Mouse (Mus musculus) lung, postnatal 36 days (tissue): ENCODE measurements at regions not wholly inside any gene's neighbourhood (a gene's known extent, or its start where the extent isn't known, plus 50 kb on each side); places are given as distances from the start of the nearest gene placed in this dataset.
A peak's percentile ranks its signal among the peaks of the same experiment; 100 is the strongest.

ENCODE experiments used
- DNase-seq: peaks from one replicate; pipeline ENCODE4 v3.0.0; 2022; ENCODE audit warnings: mixed read lengths

DNA sequence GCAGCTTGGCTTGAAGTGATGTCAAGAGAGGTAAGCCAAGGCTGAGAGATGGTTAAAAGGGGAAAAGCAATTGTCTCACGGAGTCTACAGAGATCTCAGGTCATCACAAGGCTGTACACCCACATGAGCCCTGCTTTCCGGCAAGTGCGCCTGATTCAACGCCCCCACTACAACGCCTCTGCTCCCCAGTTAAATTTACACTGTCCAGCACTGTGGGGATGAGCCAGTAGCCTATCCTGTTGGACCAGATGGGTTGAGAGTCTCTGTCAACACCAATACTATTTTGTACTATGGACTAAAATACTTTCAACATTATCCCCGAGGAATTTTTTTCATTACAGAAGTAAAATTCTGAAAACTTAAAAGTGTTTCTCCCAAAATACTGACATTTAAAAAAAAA is 331.8 kb upstream of the G2e3 start:
- DNase-seq, result no peak

DNA sequence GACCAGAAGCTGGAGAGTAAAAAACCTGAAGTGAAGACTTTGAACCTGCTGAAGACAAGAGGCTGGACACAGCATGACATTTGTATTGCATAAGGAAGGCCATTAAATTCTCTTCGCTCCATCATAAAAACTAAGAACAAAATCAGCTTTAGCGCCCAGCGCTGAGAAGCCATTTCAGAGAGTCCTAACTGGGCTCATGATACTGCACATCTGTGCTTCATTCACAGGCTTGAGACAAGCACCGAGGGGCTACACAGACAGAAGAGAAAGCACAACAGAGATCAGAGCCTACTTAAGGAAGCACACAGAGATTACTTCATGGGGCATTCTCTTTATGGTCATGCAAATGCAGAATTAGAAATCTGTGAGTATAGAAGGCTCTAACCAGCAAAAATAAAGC is 338.2 kb upstream of the G2e3 start:
- DNase-seq, result no peak

DNA sequence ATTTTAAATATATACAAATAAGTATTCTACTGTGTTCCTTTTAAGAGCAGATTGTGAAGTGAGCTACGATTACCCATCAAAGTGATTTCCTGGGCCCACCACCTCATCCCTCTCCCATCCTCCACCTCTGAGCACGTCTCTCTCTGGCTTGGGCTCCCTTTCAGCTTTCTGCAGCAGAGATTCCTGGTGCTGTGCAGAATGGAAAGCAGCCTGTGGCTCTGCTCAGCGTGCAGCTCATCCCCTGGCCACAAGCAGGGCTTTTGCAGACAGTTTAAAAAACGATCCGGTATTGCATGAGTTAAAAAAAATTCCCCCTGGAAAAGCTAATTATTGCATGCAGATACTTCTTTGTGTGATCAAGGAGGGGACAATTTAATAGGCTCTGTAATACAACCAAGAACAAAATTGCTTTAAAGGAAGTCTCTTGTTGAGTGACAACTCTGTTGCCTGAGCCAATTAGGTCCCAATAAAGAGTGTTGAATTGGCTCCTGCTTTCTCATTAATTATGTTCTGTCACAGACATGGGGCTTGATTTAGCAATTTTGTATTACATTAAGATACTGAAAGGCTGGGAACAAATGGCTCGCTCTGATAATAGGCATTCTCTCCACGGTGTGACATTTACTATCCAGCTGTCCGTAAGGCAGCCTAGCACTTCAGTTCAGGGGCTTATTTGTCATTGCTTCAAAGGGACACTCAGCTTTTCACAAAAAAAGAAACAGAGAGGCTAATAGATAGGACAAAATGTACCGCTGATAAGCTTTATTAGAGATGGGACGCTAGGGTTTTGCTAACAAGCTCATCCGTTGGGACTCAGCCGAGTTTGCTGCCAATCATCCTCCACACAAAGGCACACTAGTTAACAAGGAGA is 345.9 kb upstream of the G2e3 start:
- peak; percentile 3 for DNase-seq

GRCm38 (mm10) chr12:51001096-51001495 is 346.8 kb upstream of the G2e3 start:
- DNase-seq, result peak; percentile 17

DNA sequence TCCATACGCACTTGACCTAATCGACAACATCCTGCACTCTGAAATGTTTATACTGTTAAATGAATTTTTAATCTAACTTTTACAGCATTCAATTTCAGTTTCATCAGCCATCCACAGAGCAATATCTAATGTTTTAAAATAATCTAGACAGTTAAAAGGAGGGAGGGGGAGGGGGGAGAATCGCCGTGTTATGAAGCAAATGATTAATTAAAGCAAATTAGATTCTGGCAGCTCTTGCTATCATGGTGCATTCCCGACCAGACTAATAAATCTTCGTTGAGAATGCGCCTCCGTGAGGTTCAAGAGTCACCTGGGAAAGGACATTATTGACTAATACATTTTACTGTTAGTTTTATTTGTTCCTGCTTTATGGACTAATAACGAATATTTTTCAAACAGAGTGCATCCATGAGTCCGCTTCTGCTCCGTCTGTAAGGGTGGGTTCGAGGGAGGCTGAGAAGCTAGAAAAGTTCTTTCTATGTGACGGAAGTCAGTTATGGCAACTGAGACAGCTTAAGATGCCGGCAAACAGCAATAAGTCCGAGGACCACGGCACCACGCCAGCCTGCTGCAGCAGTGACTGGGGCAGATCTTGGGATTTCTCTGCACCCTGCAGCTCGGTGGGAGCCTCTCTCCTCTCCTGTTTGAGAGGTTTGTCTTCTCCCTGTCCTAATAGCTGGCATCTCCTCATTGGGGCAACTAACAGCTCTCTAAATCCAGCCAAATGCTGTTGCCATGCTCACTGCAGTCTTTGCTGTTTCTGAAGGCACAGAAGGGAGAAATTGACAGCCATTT is 347.4 kb upstream of the G2e3 start:
- no peak for DNase-seq

GRCm38 (mm10) chr12:50999295-51000237 is 348.3 kb upstream of the G2e3 start:
- peak; percentile 69 for DNase-seq

DNA sequence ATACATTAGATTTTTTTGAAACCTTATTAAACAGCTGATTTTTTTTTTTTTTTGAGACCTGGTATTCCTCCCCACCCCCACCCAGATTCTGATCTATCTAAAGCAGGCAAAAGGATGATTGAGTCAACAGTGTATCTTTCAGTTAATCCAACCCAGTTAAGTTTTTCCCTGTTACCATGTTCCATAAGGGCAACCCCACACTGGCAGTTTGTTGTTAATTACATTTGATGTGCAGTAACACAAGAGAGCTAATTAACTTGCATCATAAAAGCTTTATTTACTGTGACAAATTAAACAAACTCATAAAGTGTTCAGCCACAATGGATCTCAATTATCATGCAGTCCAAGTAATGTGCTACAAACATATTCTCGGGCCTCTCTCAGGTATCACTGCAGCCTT is 346.8 kb upstream of the Prkd1 start:
- DNase-seq, result no peak

- DNase-seq, result no peak
Observed at GRCm38 (mm10) chr12:50989561-50990325, 340.8 kb upstream of the Prkd1 start.

DNA sequence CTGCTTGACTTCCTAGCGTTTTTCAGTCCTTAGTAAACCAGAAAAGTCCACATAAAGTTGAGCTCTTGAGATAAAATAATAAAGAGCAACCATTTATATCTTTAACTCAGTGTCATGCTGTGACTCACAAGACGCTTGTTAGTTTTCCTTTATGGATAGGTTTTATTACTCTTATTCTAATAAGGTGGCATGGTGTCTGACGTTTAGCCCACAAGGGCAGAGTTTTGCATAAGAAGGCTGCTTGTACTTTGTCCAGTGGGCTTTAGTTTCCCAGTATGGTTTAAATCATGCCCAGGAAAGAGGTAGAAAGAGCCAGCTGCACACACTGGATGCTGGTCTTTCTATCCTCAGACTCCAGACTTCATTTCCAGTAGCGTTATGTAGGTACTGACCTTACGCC is 332.4 kb upstream of the Prkd1 start:
- DNase-seq, result no peak

DNA sequence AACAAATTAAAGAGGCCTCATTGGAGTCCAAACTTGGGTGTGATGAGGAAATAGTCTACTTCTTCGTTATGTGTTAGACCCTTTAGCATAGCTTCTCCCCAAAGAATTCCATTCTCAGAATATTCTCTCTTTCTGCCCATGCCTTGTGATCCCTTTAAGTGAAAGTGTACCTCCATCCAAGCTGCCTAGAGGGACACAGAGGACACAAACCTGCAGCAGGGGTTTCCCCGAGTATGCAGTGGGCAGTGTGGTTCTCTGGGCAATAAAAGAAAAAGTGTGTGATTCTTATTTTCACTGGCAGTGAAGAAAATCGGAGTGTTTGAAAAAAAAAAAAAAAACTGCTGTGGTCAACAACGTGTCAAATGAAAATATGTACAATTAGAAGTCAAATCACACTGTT is 331.9 kb upstream of the Prkd1 start:
- no peak for DNase-seq

GRCm38 (mm10) chr12:50970759-50971122 is 321.8 kb upstream of the Prkd1 start:
- DNase-seq, result no peak

DNA sequence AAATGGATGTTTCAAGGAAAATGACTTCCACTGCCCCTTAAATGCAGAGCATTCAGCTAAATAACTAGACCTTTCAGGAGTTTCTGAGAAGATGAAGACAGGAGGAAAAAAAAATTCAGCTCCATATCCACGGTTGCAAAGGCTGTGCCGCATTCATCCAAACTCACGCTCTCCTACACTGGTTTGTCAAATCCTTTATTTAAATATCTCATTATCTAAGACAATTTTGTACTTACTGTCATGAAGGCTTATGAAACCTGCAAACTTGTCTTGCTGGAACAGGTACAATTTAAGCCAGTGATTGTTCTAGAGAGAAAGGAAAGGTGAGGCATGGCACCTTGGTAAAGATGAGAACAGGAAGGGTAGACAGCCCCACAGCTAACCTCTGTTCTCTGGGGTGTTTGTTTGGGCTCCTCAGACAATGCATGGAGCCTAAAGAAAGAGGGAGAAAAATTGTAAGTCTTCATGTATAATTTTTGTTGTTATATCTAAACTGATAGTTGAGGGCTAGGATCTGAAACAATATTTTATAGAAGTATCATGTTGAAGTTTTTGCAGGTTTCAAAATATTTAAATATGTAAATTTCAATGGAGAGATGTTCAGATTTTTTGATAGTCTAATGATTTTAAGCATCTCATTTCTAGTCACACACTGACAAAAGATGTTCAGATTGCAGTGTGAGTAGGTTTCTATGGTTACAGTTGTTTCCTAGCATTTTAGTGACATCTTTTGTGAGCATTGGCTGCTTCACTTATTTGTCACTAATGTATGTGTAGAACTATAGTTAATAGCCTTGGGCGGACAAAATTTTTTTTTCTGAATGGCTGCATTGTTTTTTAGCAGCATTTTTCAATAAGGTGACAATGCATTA is 321.2 kb upstream of the Prkd1 start:
- DNase-seq, result no peak

- DNase-seq, result no peak
Observed at GRCm38 (mm10) chr12:50969402-50969801, 320.5 kb upstream of the Prkd1 start.

- no peak for DNase-seq
Observed at GRCm38 (mm10) chr12:50967168-50967810, 318.4 kb upstream of the Prkd1 start.

DNA sequence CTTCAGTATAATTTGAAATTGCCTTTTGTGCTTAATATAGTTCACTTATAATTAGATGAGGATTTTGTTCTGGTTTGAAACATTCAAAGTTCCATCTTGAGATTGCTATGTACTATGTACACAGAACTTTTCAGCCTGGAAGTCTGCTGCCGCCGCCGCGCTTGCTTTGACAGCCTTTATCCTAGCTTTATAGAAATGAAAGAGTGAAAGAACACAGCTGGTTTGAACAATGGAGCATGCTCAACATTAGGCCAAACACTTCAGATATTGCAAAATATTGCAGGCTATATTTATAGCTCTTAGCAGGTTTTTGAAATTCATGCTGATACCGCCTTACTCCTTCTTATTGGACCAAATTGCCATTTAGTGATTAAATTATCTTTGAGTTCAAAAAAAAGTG is 305.1 kb upstream of the Prkd1 start:
- DNase-seq, result peak; percentile 22

DNA sequence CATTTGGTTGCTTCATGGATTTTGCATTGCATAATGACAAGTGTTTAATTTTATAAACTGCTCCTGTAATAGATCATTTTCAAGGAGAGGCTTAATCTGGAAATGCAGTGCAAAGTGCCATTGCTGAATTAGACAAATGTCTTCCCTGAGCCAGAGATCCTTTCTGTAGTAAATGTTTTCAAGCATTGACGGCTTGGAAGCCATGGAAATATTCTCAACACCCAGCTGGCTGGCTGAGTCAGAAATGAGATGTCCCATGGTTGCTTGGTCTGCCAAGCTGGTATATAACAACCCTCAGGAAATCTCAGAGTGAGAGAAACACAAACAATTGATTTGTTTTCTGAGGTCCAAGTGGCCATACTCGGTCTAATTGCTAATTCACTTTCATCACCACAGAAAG is 298.1 kb upstream of the Prkd1 start:
- no peak for DNase-seq

GRCm38 (mm10) chr12:50943741-50944521 is 295.0 kb upstream of the Prkd1 start:
- peak; percentile 72 for DNase-seq

DNA sequence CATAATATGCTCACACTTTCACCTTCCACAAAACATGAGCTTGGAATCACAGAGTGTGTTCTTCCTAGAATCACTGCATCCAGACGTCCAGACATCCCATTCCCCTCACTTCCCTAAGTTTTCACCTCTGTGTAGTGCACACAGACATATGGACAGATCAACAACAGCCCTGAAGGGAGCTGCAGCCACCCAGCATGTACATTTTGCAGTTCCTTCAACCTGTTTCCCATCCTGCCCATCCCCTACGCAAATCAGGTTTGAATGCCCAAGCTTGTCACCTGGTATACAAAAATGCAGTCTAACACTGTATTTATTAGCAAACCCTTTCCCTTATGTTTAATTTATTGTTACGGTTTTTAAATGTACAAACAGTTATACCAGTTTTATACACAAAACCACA is 294.4 kb upstream of the Prkd1 start:
- DNase-seq, result no peak

- no peak for DNase-seq
Observed at GRCm38 (mm10) chr12:50935516-50935915, 286.6 kb upstream of the Prkd1 start.

DNA sequence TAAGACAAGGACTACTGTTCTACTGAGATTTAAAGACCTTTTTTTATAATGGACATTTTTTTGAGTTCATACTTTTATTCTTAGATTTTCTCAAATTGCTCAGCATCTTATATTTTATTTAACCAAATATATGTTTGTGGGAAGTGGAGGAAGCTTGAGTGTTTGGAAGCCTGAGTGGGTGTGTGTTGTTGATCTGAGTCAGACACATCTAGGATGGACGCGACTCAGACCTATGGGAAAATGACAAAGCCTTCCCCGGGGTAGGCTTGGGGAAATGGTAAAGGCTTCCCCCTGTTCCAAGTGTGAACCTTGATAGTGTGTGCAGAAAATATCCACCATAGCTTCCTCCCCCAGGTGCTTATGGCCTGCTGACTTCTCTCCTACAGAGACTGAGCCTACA is 283.6 kb upstream of the Prkd1 start:
- no peak for DNase-seq
